Mouse (Mus musculus) urinary bladder, adult 2 months (tissue): Measurements from ENCODE around the gene Plch2. TPM values are rescaled to one million over a fixed set of nuclear protein-coding genes. Genes with fewer than 3 reads are reported as not detected.

ENCODE experiments used
- DNase-seq: peaks from one replicate; pipeline ENCODE4 v3.0.0; 2022; ENCODE audit warnings: low spot score
- polyA plus RNA-seq: library from polyadenylated mRNA; depleted of rRNA; stranded (reverse); fragments of >200 nt; gene quantifications from 2 replicates; pipeline ENCODE4 v1.2.3, GENCODE M21; 2012

The Plch2 gene
- polyA plus RNA-seq, 1 experiment = 93.6 TPM

DNA sequence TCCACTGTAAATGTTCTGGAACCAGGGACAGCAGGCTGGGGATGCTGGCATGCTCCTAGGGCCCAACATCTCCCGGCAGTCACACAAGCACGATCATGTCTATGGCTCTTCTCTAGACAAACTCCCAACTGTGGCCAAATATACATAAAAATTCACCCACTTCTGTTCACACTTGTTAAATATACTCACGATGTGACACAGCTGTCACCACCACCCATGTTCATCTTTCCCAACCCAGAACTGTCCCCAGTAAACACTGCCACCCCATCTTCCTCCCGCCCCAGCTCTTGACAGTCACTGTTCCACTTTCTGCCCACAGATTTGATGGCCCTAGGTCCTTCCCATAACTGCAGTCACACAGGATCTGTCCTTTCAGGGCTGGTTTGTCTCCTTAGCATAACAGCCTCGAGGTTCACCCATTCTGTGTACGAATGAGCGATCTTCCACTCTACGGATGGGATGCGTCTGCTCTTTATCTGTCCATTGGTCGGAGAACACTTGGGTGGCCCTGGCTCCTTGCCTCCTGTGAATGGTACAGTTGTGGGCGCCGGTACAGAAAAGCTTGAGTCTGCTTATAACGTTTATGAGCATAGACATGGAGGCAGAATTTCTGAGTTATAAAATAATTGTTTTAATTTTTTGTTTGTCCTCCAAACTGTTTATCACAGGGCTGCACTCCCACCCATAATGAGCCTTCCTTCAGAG is 99.1 kb downstream of the Plch2 start:
- DNase-seq = no peak

DNA sequence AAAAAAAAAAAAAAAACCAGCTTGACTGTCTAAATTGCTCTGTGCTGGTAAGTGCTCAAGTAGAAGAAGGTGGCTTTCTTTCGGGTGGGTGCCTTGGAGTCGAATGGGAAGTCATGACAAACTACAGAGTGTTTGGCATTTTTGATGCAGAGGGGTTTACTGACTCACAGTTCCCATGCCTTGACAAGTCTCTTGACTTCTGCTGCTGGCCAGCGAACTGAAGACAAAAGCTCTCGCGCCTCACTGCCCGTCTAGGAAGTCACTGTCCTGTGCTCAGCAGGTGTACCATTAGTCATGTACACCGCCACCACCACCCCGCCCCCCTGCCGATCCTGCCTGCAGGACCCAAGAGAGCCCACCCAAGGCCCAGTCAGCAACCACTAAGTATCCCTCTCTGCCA is 100.0 kb downstream of the Plch2 start:
- no peak for DNase-seq

DNA sequence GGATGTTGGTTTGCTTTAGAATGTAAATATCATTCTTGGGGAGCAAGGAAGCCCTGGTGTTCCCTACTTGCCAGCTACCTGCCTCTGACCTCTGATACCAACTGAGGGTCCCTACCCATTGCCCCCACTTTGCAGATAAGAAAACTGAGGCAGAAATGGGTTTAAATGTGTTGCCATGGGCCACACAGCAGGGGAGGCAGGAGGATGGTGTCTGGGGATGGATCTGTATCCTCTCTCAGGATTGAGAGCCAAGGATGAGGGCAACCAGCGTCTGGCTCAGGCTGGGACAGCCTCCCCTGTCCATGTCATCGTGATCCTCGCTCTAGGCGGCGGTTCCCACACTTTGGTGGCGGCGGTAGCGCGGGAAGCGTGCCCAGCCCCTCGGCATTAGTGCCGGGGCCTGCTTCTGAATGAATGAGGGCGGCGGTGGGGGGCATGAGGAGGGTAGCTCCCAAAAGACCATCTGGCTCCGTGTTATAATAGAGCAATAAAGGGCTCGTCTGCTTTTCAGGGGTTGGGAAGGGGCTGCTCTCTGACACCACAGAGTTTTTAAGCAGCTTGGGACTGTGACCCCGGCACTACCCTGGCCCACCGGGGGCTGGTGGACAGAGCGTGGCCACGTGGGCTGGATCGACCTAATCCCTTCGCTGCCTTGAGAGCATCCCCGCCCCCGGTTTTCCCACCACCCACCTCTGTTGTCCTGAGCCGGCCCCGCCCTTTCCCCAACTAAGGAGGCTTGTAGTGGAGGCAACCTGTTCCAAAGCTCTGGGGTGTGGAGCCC is 103.9 kb downstream of the Plch2 start:
- no peak for DNase-seq

DNA sequence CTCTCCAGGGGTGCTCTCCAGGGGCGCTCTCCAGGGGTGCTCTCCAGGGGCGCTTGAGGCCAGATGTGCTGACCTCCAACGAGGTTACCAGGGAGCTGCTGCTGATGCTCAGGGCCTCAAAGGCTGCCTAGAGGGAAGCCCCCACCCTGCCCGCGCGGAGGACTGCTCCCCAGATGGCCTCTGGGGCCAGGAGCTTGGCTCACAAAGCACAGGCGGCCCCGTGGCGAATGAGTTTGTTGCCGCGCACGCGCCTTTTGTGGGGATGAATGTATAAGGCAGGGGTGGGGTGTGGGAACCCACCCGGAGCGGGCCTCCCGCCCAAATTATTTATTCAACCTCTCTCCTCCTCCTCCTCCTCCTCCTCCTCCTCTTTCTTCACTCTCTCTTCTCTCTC is 107.0 kb downstream of the Plch2 start:
- no peak for DNase-seq

GRCm38 (mm10) chr4:154948940-154949588 is 107.5 kb downstream of the Plch2 start:
- DNase-seq = no peak

GRCm38 (mm10) chr4:154948066-154948939 is 108.3 kb downstream of the Plch2 start:
- DNase-seq = no peak

DNA sequence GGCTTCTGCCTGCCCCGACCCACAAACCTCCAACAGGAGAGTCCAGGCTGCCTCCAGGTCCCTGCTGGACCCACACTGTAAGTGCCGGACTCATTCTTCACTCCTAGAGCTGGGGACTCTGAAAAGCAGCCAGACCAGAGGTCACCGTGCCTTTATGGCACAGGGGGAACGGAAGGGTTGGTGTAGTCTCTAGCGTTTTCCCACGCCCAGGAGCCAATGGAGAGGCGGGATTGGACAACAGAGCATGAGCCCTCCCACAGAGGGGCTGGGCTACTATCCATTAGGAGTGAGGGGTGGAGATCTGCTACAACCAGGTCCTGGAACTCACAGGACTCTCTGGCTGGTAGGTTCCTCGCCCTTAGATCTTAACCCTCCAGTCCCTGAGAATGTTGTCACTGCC is 110.3 kb downstream of the Plch2 start:
- DNase-seq = no peak

DNA sequence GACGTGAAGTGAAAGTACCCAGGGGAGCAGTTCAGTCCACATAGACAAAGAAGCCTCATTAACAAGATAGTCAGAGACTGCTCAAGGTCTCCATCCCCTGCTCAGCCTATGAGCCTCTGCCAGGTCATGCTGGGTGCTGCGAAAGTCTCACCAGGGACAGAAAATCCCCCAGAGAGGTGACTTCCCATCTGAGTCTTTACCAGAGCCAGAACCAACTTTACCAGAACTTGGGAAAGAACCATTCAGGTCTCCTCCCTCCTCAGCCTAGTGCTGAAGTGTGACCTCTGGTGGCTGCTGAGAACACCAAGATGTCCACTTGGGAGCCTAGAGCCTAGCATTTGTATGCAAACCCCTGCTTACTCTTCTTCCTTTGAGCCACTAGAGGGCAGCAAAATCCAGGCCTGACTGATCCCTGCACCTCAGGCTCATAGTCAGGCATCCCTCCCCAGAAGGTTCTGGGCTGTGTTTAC is 112.4 kb downstream of the Plch2 start:
- DNase-seq = no peak

- DNase-seq = no peak
Measured at GRCm38 (mm10) chr4:154943323-154944039, 113.1 kb downstream of the Plch2 start.

DNA sequence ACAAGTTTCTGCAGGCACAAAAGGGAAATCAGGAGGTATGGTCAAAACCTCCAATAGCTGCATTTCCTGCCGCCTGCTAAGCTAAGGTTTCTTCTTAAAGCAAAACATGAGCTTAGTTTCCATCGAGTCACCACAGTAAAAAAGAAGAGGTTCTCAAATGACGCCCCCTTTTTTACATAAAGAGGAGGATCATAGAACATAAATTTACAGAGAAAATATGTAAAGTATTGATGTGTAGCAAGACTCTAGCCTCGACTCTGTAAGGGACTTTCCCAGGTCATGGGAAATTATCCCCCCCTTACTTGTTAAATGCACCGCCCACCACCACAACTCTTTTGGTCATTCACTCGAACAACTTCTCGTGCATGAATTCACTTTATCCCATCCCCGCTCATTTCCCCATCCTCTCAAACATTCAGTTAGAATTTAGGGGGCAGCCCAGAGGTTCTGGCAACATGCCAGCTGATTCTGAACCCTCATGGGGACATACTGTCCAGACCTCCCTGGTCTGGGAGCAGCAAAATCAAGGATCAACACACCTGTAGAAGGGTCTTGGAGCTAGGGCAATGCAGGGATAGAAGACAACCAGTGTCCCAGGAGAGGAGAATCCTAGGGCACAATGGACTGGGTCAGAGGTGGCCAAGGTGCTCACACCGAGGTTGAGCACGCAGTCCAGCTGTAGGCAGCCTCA is 113.8 kb downstream of the Plch2 start:
- DNase-seq = no peak

- no peak for DNase-seq
Measured at GRCm38 (mm10) chr4:154941831-154942230, 114.8 kb downstream of the Plch2 start.

DNA sequence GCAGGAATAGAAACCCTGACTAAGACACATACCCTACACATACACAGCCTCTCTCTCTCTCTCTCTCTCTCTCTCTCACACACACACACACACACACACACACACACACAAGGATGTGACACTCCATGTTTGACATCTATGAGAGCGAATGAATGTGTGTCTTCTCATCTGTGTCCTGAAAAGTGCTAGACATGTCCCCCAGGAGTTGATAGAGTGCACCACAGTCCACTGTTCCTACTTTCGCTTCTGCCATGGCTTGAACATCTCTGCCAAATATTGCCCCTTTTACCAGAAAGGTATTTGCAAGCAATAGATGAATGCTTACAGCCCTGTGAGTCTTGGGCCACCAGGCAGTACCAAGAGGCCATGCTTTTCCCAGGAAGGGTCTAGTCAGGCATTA is 116.4 kb downstream of the Plch2 start:
- no peak for DNase-seq

GRCm38 (mm10) chr4:154937746-154938145 is 118.8 kb downstream of the Plch2 start:
- DNase-seq = no peak

GRCm38 (mm10) chr4:154936542-154937255 is 119.9 kb downstream of the Plch2 start:
- no peak for DNase-seq

- DNase-seq = no peak
Measured at GRCm38 (mm10) chr4:154935788-154936187, 120.8 kb downstream of the Plch2 start.

- DNase-seq = no peak
Measured at GRCm38 (mm10) chr4:154934800-154935199, 121.8 kb downstream of the Plch2 start.

GRCm38 (mm10) chr4:154933306-154933907 is 123.2 kb downstream of the Plch2 start:
- no peak for DNase-seq
